Mouse (Mus musculus): ENCODE measurements around the gene Ncor2.

- TF ChIP-seq CTCF (IDR thresholded peaks at IDR 0.05; ENCODE audit: borderline replicate concordance, control insufficient read depth, extremely low read depth, insufficient read depth, low read length, poor library complexity) (no peak), POLR2A (IDR thresholded peaks at IDR 0.05; ENCODE audit: control insufficient read depth, extremely low read depth, insufficient read depth, low read length, poor library complexity) (no peak)
Measured at GRCm38 (mm10) chr5:125057555-125058266, 121.3 kb downstream of the Ncor2 start.

All from thymus, adult 2 months (tissue).